Mouse (Mus musculus): ENCODE data around the gene Pla1a. TPM values are rescaled to one million over a fixed set of nuclear protein-coding genes. Genes with fewer than 3 reads are reported as not detected.
A peak's percentile ranks its signal among the peaks of the same experiment; 100 is the strongest.
"Not testable (repeated sequence)": the region's sequence is repeated elsewhere in the genome, so short reads cannot be mapped to it uniquely, and the experiment has no call there.

The Pla1a gene
- 0.71 TPM in 1 of 2 replicates, not detected in the other for polyA plus RNA-seq (2014; fragmentation: Nextera tagmentation; extraction: Ambion mirVana)

GRCm38 (mm10) chr16:38432498-38433425, at the start of gene Pla1a:
Gene Pla1a (minus strand): TSS chr16:38433145.
- Histone ChIP-seq H3K4me3 (ENCODE audit: low read depth, low read length) (no peak within 1 kb of the TSS), H3K36me3 (ENCODE audit: control insufficient read depth, insufficient read depth, low read length) (no peaks in the 10 kb centered on the region), H3K4me2 (replicated peaks; ENCODE audit: low read depth, low read length) (no peak within 1 kb of the TSS), H3K4me1 (ENCODE audit: control insufficient read depth, insufficient read depth, low read length) (peaks cover 4% of the 10 kb centered on the region; the same call in 1 of the 2 replicates), H3K27me3 (ENCODE audit: control insufficient read depth, insufficient read depth, low read length) (no peaks in the 10 kb centered on the region), H3K9ac (replicated peaks; ENCODE audit: low read depth, low read length) (no peak within 1 kb of the TSS), H3K9me3 (ENCODE audit: control insufficient read depth, low read depth, low read length) (no peaks in the 10 kb centered on the region), H3K27ac (ENCODE audit: low read length) (no peak within 1 kb of the TSS)
- 74% methylated on average over 11 of the region's 11 CpGs for WGBS
- ATAC-seq (ENCODE audit: insufficient number of reproducible peaks, insufficient read depth, low FRiP score, low read depth) = no peak

DNA sequence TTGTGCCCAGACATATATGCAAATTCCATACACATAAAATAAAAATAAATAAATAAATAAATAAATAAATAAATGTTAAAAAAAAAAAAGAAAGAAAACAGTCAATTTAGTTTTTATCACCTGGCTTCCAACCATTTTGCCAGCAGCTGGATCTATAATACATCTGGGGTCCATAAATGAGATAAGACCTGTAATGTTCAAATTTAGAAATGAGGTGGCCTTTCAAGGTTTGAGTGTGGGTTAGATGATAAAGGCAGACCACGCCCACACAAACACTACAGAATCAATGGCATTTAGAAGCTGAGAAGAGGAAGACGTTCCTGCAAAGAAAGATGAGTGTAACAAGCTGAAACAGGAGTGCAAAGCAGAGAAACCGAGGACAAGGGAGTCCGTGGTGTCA, 48.4 kb upstream of the Pla1a start:
- Histone ChIP-seq H3K27ac (ENCODE audit: low read length) (no peak overlapping the region), H3K27me3 (ENCODE audit: control insufficient read depth, insufficient read depth, low read length) (no peaks in the 10 kb centered on the region), H3K9ac (replicated peaks; ENCODE audit: low read depth, low read length) (no peak overlapping the region), H3K4me1 (ENCODE audit: control insufficient read depth, insufficient read depth, low read length) (no peaks in the 10 kb centered on the region), H3K4me3 (ENCODE audit: low read depth, low read length) (no peak overlapping the region), H3K36me3 (ENCODE audit: control insufficient read depth, insufficient read depth, low read length) (no peaks in the 10 kb centered on the region), H3K4me2 (replicated peaks; ENCODE audit: low read depth, low read length) (no peak overlapping the region), H3K9me3 (ENCODE audit: control insufficient read depth, low read depth, low read length) (no peaks in the 10 kb centered on the region)
- no peak for ATAC-seq (ENCODE audit: insufficient number of reproducible peaks, insufficient read depth, low FRiP score, low read depth)
- 75% methylated on average over 4 of the region's 4 CpGs for WGBS

DNA sequence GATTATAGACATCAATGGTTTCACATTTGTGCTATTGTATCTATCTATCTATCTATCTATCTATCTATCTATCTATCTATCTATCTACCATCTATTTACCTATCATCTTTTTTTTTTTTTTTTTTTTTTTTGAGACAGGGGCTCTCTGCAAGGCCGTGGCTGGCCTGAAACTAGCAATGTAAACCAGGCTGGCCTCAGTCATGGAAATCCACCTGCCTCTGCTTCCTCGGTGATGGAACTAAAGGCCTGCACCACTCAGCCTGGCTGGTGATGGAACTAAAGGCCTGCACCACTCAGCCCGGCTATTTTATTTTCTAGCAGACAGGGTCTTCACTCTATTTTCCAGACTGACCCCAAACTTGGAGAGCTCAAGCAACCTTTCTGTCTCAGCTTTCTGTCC, 45.4 kb upstream of the Pla1a start:
- Histone ChIP-seq H3K4me3 (ENCODE audit: low read depth, low read length) (no peak overlapping the region), H3K9ac (replicated peaks; ENCODE audit: low read depth, low read length) (no peak overlapping the region), H3K36me3 (ENCODE audit: control insufficient read depth, insufficient read depth, low read length) (no peaks in the 10 kb centered on the region), H3K27me3 (ENCODE audit: control insufficient read depth, insufficient read depth, low read length) (no peaks in the 10 kb centered on the region), H3K4me2 (replicated peaks; ENCODE audit: low read depth, low read length) (no peak overlapping the region), H3K27ac (ENCODE audit: low read length) (no peak overlapping the region), H3K9me3 (ENCODE audit: control insufficient read depth, low read depth, low read length) (no peaks in the 10 kb centered on the region), H3K4me1 (ENCODE audit: control insufficient read depth, insufficient read depth, low read length) (no peaks in the 10 kb centered on the region)
- no peak for ATAC-seq (ENCODE audit: insufficient number of reproducible peaks, insufficient read depth, low FRiP score, low read depth)
- WGBS = 89% methylated on average over 3 of the region's 3 CpGs

DNA sequence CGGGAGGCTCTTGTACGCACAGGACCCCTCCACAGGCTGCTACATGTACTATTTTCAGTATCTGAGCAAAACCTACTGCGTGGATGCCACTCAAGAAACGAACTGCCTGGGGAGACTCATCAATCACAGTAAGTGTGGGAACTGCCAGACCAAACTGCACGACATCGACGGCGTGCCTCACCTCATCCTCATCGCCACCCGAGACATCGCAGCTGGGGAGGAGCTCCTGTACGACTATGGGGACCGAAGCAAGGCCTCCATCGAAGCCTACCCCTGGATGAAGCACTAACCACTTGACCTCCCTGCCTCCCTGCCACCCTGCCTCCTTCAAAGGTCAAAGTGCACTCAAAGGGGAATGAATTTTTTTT, 44.3 kb upstream of the Pla1a start:
- H3K27ac ChIP-seq (ENCODE audit: low read length); H3K9me3 ChIP-seq (ENCODE audit: control insufficient read depth, low read depth, low read length); ATAC-seq (ENCODE audit: insufficient number of reproducible peaks, insufficient read depth, low FRiP score, low read depth); H3K36me3 ChIP-seq (ENCODE audit: control insufficient read depth, insufficient read depth, low read length); H3K4me1 ChIP-seq (ENCODE audit: control insufficient read depth, insufficient read depth, low read length); H3K27me3 ChIP-seq (ENCODE audit: control insufficient read depth, insufficient read depth, low read length); H3K9ac ChIP-seq (replicated peaks; ENCODE audit: low read depth, low read length): not testable (repeated sequence)
- 30% methylated on average over 14 of the region's 14 CpGs for WGBS
- peak overlapping the region; percentile 31 for H3K4me3 ChIP-seq (ENCODE audit: low read depth, low read length)
- peak overlapping the region; percentile 63 for H3K4me2 ChIP-seq (replicated peaks; ENCODE audit: low read depth, low read length)

DNA sequence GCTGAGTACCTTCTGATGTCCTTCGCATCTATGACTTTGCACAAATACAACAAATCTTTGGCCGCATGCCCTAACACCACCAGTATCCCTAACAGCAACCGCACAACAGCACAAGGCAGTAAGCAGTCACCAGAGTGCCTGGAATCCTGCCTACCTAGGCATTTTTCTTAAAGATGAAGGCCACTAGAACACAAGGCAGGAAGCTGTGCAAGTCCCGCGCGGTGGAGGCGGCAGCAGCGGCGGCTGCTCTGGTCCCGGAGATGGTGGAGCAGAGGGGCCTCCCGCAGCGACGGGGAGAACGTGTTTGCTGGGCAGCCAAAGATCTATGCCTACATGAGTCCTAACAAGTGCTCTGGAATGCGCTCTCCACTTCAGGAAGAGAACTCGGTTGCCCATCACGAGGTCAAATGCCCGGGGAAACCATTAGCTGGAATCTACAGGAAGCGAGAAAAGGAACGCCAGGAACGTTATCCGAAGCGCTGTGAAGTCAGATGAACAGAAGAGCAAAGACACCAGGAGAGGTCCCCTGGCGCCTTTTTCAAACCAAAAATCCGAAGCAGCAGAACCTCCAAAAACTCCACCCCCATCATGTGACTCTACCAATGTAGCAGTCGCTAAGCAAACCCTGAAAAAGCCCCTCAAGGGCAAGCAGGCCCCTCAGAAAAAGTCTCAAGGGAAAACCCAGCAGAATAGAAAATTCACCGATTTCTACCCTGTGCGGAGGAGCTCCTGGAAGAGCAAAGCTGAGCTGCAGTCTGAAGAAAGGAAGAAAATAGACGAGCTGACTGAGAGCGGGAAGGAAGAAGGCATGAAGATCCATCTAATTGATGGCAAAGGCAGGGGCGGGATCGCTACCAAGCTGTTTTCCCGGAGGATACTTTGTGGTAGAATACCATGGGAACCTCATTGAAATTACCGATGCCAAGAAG, 43.6 kb upstream of the Pla1a start:
- Histone ChIP-seq H3K4me1 (ENCODE audit: control insufficient read depth, insufficient read depth, low read length) (no peaks in the 10 kb centered on the region), H3K36me3 (ENCODE audit: control insufficient read depth, insufficient read depth, low read length) (no peaks in the 10 kb centered on the region), H3K9me3 (ENCODE audit: control insufficient read depth, low read depth, low read length) (no peaks in the 10 kb centered on the region), H3K4me2 (replicated peaks; ENCODE audit: low read depth, low read length) (peak overlapping the region; percentile 63), H3K27ac (ENCODE audit: low read length) (no peak overlapping the region), H3K27me3 (ENCODE audit: control insufficient read depth, insufficient read depth, low read length) (no peaks in the 10 kb centered on the region), H3K4me3 (ENCODE audit: low read depth, low read length) (peak overlapping the region; percentile 31), H3K9ac (replicated peaks; ENCODE audit: low read depth, low read length) (no peak overlapping the region)
- 8% methylated on average over 34 of the region's 34 CpGs for WGBS
- ATAC-seq (ENCODE audit: insufficient number of reproducible peaks, insufficient read depth, low FRiP score, low read depth) = peak; percentile 56; the same call in 1 of the 2 replicates

DNA sequence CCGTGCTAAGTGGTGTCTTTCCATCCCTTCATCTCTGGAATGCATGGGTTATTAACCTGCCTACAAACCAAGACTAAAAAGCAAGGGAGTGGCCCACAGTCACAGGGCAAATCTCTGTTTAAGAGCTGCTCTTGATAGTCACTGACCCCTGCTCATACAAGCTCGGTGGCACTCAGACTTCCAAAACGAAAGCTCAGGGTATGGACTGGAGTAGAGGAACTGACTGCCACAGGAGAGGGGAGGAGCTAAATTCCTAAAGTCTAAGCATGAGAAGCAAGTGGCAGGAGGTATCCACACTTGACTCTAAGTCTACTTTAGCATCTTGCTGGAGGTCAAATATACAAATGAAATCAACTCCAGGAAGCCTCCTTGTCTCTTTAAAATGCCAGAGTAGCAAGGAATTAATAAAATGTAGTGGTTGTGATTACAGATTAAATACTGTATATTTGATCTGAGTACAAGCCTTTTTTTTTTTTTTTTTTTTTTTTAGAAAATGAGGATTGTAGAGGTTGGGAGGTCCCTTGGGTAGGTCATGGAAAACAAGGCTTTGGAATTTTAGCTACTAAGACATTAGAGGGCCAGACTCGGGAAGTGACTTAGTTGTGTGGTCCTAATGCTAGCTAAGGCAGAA, 42.9 kb upstream of the Pla1a start:
- Histone ChIP-seq H3K4me2 (replicated peaks; ENCODE audit: low read depth, low read length) (peak overlapping the region; percentile 63; the same call in 1 of the 2 replicates), H3K9me3 (ENCODE audit: control insufficient read depth, low read depth, low read length) (no peaks in the 10 kb centered on the region), H3K4me1 (ENCODE audit: control insufficient read depth, insufficient read depth, low read length) (no peaks in the 10 kb centered on the region), H3K36me3 (ENCODE audit: control insufficient read depth, insufficient read depth, low read length) (no peaks in the 10 kb centered on the region), H3K4me3 (ENCODE audit: low read depth, low read length) (no peak overlapping the region), H3K27ac (ENCODE audit: low read length) (no peak overlapping the region), H3K27me3 (ENCODE audit: control insufficient read depth, insufficient read depth, low read length) (no peaks in the 10 kb centered on the region), H3K9ac (replicated peaks; ENCODE audit: low read depth, low read length) (no peak overlapping the region)
- 38% methylated on average over 4 of the region's 4 CpGs for WGBS
- ATAC-seq (ENCODE audit: insufficient number of reproducible peaks, insufficient read depth, low FRiP score, low read depth) = no peak

DNA sequence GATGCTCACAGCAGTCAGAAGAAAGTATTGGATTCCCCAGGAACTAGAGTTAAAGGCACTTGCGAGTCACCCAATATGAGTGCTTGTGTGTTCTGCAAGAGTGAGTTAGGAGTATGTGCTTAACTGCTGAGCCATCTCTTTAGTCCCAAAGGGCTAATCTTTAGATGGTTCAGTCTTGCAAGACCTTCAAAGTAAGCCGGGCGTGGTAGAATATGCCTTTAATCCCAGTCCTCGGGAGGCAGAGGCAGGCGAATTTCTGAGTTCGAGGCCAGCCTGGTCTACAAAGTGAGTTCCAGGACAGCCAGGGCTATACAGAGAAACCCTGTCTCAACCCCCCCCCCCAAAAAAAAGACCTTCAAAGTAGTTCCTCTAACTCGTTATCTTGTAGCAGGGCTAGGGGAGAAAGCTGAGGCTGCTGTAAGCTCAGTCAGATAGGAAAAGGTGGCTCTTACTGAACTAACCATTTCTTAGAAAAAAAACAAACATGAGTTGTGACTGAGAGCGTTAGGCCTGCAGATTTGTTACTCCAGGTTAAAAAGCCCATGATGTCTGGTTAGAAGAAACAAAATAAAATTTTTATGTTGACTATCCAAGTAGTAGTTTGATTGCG, 41.8 kb upstream of the Pla1a start:
- Histone ChIP-seq H3K27ac (ENCODE audit: low read length) (no peak overlapping the region), H3K4me2 (replicated peaks; ENCODE audit: low read depth, low read length) (no peak overlapping the region), H3K27me3 (ENCODE audit: control insufficient read depth, insufficient read depth, low read length) (no peaks in the 10 kb centered on the region), H3K4me1 (ENCODE audit: control insufficient read depth, insufficient read depth, low read length) (no peaks in the 10 kb centered on the region), H3K9ac (replicated peaks; ENCODE audit: low read depth, low read length) (no peak overlapping the region), H3K36me3 (ENCODE audit: control insufficient read depth, insufficient read depth, low read length) (no peaks in the 10 kb centered on the region), H3K4me3 (ENCODE audit: low read depth, low read length) (no peak overlapping the region), H3K9me3 (ENCODE audit: control insufficient read depth, low read depth, low read length) (no peaks in the 10 kb centered on the region)
- ATAC-seq (ENCODE audit: insufficient number of reproducible peaks, insufficient read depth, low FRiP score, low read depth) = no peak
- WGBS = 91% methylated on average over 9 of the region's 9 CpGs

GRCm38 (mm10) chr16:38473661-38474060, 40.7 kb upstream of the Pla1a start:
- no peak for ATAC-seq (ENCODE audit: insufficient number of reproducible peaks, insufficient read depth, low FRiP score, low read depth)
- 87% methylated on average over 5 of the region's 5 CpGs for WGBS

More at GRCm38 (mm10) chr16:38473661-38474060, 40.7 kb upstream of the Pla1a start:
- Histone ChIP-seq H3K4me3 (ENCODE audit: low read depth, low read length) (no peak overlapping the region), H3K9me3 (ENCODE audit: control insufficient read depth, low read depth, low read length) (no peaks in the 10 kb centered on the region), H3K9ac (replicated peaks; ENCODE audit: low read depth, low read length) (no peak overlapping the region), H3K36me3 (ENCODE audit: control insufficient read depth, insufficient read depth, low read length) (no peaks in the 10 kb centered on the region), H3K27me3 (ENCODE audit: control insufficient read depth, insufficient read depth, low read length) (no peaks in the 10 kb centered on the region), H3K4me2 (replicated peaks; ENCODE audit: low read depth, low read length) (no peak overlapping the region), H3K27ac (ENCODE audit: low read length) (no peak overlapping the region), H3K4me1 (ENCODE audit: control insufficient read depth, insufficient read depth, low read length) (no peaks in the 10 kb centered on the region)

Data from stomach, embryonic 14.5 days (tissue).